Mouse (Mus musculus) liver, postnatal 0 days (tissue): Measurements from ENCODE around the gene Ms4a6d.

Experiments used
- CTCF ChIP-seq: sonication (generic); IDR thresholded peaks from 2 replicates; pipeline ENCODE4 v1.5.1; 2016; ENCODE audit warnings: antibody characterized with exemption, low read depth
- EP300 ChIP-seq: IDR thresholded peaks from 2 replicates; pipeline ENCODE4 v1.6.1; 2016; ENCODE audit warnings: antibody characterized with exemption, low read depth, mild to moderate bottlenecking

DNA sequence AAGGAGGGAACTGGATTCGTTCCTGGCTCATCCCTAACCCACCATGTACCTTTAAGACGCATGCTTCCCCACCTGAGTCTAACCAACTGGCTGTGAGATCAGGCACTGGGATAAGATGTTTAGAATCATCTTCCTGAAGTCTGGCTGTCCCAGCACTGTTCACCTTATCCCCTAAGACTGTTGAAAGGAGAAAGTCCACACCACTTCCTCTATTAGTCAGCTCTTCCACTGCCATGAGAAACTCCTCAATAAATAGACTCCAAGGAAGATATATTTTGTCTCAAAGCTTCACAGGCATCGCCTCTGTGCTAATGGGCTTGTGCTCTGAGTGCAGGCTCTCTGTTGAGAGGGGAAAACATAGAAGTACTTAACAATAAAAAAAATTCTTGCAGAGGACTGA lies 41.5 kb upstream of the Ms4a6d start:
- TF ChIP-seq CTCF (no peak), EP300 (no peak)
